Mouse (Mus musculus): ENCODE results near the gene Cuedc1. TPM values are rescaled to one million over a fixed set of nuclear protein-coding genes. Genes with fewer than 3 reads are reported as not detected.
A peak's percentile ranks its signal among the peaks of the same experiment; 100 is the strongest.

Gene Cuedc1
- polyA plus RNA-seq, 1 experiment: 346 TPM

- Histone ChIP-seq H3K4me1 (peaks cover 92% of the 10 kb centered on the region), H3K4me3 (replicated peaks) (peak overlapping the region; percentile 92)
Observed at GRCm38 (mm10) chr11:88161651-88162362, 63.9 kb downstream of the Cuedc1 start.

DNA sequence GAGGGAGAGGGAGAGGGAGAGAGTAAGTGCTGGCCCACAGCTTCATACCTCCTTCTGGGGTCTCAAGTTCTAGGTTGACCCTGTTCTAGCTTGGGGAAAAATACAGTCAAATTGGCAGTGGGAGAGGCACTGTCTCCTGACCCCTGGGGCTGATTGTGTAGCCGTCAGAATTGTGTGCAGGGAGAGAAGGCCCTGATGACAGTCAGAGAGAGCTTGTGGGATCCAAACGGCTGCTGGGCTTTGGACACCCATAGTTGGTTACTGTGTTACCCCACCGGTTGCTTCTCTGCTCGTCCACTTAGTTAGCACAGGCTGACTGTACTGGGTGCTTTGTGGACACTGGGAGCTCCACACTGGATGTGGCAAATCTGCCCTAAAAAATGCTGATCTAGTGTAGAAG is 64.9 kb downstream of the Cuedc1 start:
- no peaks in the 10 kb centered on the region for H3K9me3 ChIP-seq
- H3K36me3 ChIP-seq (replicated peaks; ENCODE audit: low read length): peaks cover 42% of the 10 kb centered on the region
- TF ChIP-seq GATA1 (IDR thresholded peaks at IDR 0.05; ENCODE audit: borderline replicate concordance, low read length) (no peak), FLI1 (IDR thresholded peaks at IDR 0.05; ENCODE audit: low read length) (no peak)
- H3K4me1 ChIP-seq: peaks cover 90% of the 10 kb centered on the region
- no peaks in the 10 kb centered on the region for H3K27me3 ChIP-seq (replicated peaks)
- peak overlapping the region; percentile 85 for H3K4me3 ChIP-seq (replicated peaks)

More at GRCm38 (mm10) chr11:88161651-88162362, 63.9 kb downstream of the Cuedc1 start:
- Histone ChIP-seq H3K27me3 (replicated peaks) (no peaks in the 10 kb centered on the region), H3K9me3 (no peaks in the 10 kb centered on the region), H3K36me3 (replicated peaks; ENCODE audit: low read length) (peaks cover 42% of the 10 kb centered on the region)
- TF ChIP-seq FLI1 (IDR thresholded peaks at IDR 0.05; ENCODE audit: low read length) (no peak), GATA1 (IDR thresholded peaks at IDR 0.05; ENCODE audit: borderline replicate concordance, low read length) (no peak)

- peaks cover 42% of the 10 kb centered on the region for H3K36me3 ChIP-seq (replicated peaks; ENCODE audit: low read length)
- H3K4me3 ChIP-seq (replicated peaks): peak overlapping the region; percentile 91
- no peaks in the 10 kb centered on the region for H3K27me3 ChIP-seq (replicated peaks)
- peaks cover 92% of the 10 kb centered on the region for H3K4me1 ChIP-seq
- TF ChIP-seq GATA1 (IDR thresholded peaks at IDR 0.05; ENCODE audit: borderline replicate concordance, low read length) (peak; percentile 63; the same call in 1 of the 3 replicates), FLI1 (IDR thresholded peaks at IDR 0.05; ENCODE audit: low read length) (peak; percentile 53; the same call in 1 of the 2 replicates)
- no peaks in the 10 kb centered on the region for H3K9me3 ChIP-seq
Observed at GRCm38 (mm10) chr11:88164213-88164723, 66.4 kb downstream of the Cuedc1 start.

DNA sequence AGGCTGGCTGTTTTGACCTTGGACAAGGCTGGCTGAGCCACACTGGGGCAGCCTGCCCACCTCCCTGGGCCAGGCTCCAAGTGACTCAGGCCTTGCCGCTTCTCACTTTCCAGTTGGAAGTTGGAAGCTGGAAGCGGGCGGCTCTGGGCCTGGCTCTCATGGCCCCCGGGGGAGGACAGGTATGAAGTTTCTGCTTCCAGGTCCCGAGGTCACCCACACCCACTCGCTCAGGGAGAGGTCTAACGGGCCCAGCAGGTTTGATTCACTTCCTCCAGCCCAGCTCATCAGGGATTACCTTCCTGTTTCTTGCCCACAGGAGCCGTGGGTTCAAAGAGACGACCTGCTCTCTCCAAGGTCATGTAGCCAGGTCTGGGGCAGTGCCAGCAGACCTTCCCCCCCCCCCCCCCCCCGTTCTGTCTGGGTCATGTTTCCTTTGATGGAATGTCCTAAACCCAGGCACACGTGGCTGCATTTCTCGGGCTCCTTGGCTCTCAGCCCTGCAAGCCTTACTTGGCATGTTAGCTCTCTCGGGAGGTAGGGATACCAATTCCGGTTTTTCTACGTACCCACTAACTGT is 67.0 kb downstream of the Cuedc1 start:
- peaks cover 44% of the 10 kb centered on the region for H3K36me3 ChIP-seq (replicated peaks; ENCODE audit: low read length)
- no peaks in the 10 kb centered on the region for H3K27me3 ChIP-seq (replicated peaks)
- peak overlapping the region; percentile 91 for H3K4me3 ChIP-seq (replicated peaks)
- H3K9me3 ChIP-seq: no peaks in the 10 kb centered on the region
- H3K4me1 ChIP-seq: peaks cover 92% of the 10 kb centered on the region
- no peak for TF ChIP-seq GATA1 (IDR thresholded peaks at IDR 0.05; ENCODE audit: borderline replicate concordance, low read length)
- TF ChIP-seq FLI1 (IDR thresholded peaks at IDR 0.05; ENCODE audit: low read length): no peak

- Histone ChIP-seq H3K4me1 (peaks cover 92% of the 10 kb centered on the region), H3K36me3 (replicated peaks; ENCODE audit: low read length) (peaks cover 47% of the 10 kb centered on the region), H3K9me3 (no peaks in the 10 kb centered on the region), H3K4me3 (replicated peaks) (peak overlapping the region; percentile 91), H3K27me3 (replicated peaks) (no peaks in the 10 kb centered on the region)
- TF ChIP-seq GATA1 (IDR thresholded peaks at IDR 0.05; ENCODE audit: borderline replicate concordance, low read length): no peak
- TF ChIP-seq FLI1 (IDR thresholded peaks at IDR 0.05; ENCODE audit: low read length): no peak
Observed at GRCm38 (mm10) chr11:88165683-88166364, 68.0 kb downstream of the Cuedc1 start.

- no peaks in the 10 kb centered on the region for H3K9me3 ChIP-seq
- H3K4me1 ChIP-seq: peaks cover 94% of the 10 kb centered on the region
- no peaks in the 10 kb centered on the region for H3K27me3 ChIP-seq (replicated peaks)
- TF ChIP-seq FLI1 (IDR thresholded peaks at IDR 0.05; ENCODE audit: low read length): no peak
- TF ChIP-seq GATA1 (IDR thresholded peaks at IDR 0.05; ENCODE audit: borderline replicate concordance, low read length): no peak
- peaks cover 53% of the 10 kb centered on the region for H3K36me3 ChIP-seq (replicated peaks; ENCODE audit: low read length)
- H3K4me3 ChIP-seq (replicated peaks): peak overlapping the region; percentile 91
Observed at GRCm38 (mm10) chr11:88166471-88166870, 68.6 kb downstream of the Cuedc1 start.

DNA sequence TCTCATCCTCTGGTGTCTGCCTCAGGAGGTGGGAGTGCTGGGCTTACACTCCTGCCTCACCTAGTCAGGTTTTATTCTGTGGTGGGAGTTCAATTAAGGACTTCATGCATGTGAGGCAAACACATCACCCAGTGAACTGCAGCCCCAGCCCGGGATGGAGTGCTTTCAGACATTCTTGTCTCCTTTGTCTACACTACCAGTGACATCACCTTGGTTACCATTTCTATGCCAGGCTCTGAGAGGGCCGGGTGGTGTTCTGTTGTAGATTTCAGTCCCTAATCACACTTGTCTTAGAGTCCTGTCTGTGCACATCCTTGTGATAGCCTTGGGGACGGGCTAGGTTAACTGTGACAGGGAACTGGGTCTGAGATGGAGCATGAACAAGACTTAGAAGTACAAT is 70.8 kb downstream of the Cuedc1 start:
- Histone ChIP-seq H3K4me3 (replicated peaks) (peak overlapping the region; percentile 35), H3K27me3 (replicated peaks) (no peaks in the 10 kb centered on the region), H3K36me3 (replicated peaks; ENCODE audit: low read length) (peaks cover 74% of the 10 kb centered on the region), H3K4me1 (peaks cover 96% of the 10 kb centered on the region), H3K9me3 (no peaks in the 10 kb centered on the region)
- TF ChIP-seq FLI1 (IDR thresholded peaks at IDR 0.05; ENCODE audit: low read length) (no peak), GATA1 (IDR thresholded peaks at IDR 0.05; ENCODE audit: borderline replicate concordance, low read length) (no peak)

GRCm38 (mm10) chr11:88169531-88170040 is 71.7 kb downstream of the Cuedc1 start:
- Histone ChIP-seq H3K4me1 (peaks cover 98% of the 10 kb centered on the region), H3K9me3 (no peaks in the 10 kb centered on the region), H3K36me3 (replicated peaks; ENCODE audit: low read length) (peaks cover 81% of the 10 kb centered on the region), H3K4me3 (replicated peaks) (peak overlapping the region; percentile 80), H3K27me3 (replicated peaks) (no peaks in the 10 kb centered on the region)
- TF ChIP-seq GATA1 (IDR thresholded peaks at IDR 0.05; ENCODE audit: borderline replicate concordance, low read length): no peak
- no peak for TF ChIP-seq FLI1 (IDR thresholded peaks at IDR 0.05; ENCODE audit: low read length)

DNA sequence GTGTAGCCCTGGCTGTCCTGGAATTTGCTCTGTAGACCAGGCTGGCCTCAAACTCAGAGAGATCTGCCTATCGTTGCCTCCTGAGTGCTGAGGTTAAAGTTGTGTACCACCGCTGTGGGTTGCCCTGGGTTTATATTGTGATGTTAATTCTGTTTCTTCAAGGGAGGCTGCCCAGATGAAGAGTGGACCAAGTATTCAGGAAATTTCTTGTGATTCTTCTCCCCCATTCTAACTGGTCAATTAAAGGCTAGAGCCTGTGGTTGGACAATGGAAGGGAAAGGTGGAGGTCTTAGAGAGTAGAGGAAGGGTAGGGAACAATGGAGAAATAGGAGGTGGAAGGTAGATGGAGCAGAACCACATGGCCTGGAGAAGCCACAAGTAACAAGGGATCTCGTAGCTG is 72.7 kb downstream of the Cuedc1 start:
- H3K36me3 ChIP-seq (replicated peaks; ENCODE audit: low read length): peaks cover 81% of the 10 kb centered on the region
- H3K9me3 ChIP-seq: no peaks in the 10 kb centered on the region
- no peak overlapping the region for H3K4me3 ChIP-seq (replicated peaks)
- H3K4me1 ChIP-seq: peaks cover 88% of the 10 kb centered on the region
- TF ChIP-seq GATA1 (IDR thresholded peaks at IDR 0.05; ENCODE audit: borderline replicate concordance, low read length) (no peak), FLI1 (IDR thresholded peaks at IDR 0.05; ENCODE audit: low read length) (no peak)
- no peaks in the 10 kb centered on the region for H3K27me3 ChIP-seq (replicated peaks)
